Mouse (Mus musculus) MN1 (cell line): ENCODE measurements at regions not wholly inside any gene's neighbourhood (a gene's known extent, or its start where the extent isn't known, plus 50 kb on each side); places are given as distances from the start of the nearest gene placed in this dataset.
A peak's percentile ranks its signal among the peaks of the same experiment; 100 is the strongest.
"Not testable (repeated sequence)": the region's sequence is repeated elsewhere in the genome, so short reads cannot be mapped to it uniquely, and the experiment has no call there.

Experiments
- DNase-seq: peaks from one replicate; pipeline ENCODE4 v3.0.0-alpha.2; 2016; ENCODE audit warnings: low spot score

GRCm38 (mm10) chr10:57001723-57002110 is 484.5 kb upstream of the Hsf2 start:
- no peak for DNase-seq

GRCm38 (mm10) chr10:57037641-57038040 is 448.5 kb upstream of the Hsf2 start:
- DNase-seq, result no peak

GRCm38 (mm10) chr10:57040201-57040600 is 446.0 kb upstream of the Hsf2 start:
- no peak for DNase-seq

GRCm38 (mm10) chr10:57046021-57046420 is 440.2 kb upstream of the Hsf2 start:
- DNase-seq, result no peak

GRCm38 (mm10) chr10:57046891-57047290 is 439.3 kb upstream of the Hsf2 start:
- DNase-seq, result no peak

GRCm38 (mm10) chr10:57047719-57048118 is 438.5 kb upstream of the Hsf2 start:
- DNase-seq, result no peak

GRCm38 (mm10) chr10:57053375-57053774 is 432.8 kb upstream of the Hsf2 start:
- not testable (repeated sequence) for DNase-seq

- DNase-seq, result no peak
These were observed 396.1 kb upstream of the Hsf2 start for GRCm38 (mm10) chr10:57090131-57090530.

GRCm38 (mm10) chr10:57095920-57096319 is 390.3 kb upstream of the Hsf2 start:
- no peak for DNase-seq

- DNase-seq, result no peak
These were observed 372.8 kb upstream of the Hsf2 start for GRCm38 (mm10) chr10:57113359-57113758.

GRCm38 (mm10) chr10:57114696-57115271 is 371.4 kb upstream of the Hsf2 start:
- no peak for DNase-seq

GRCm38 (mm10) chr10:57121514-57121913 is 364.7 kb upstream of the Hsf2 start:
- no peak for DNase-seq

GRCm38 (mm10) chr10:57127185-57127584 is 359.0 kb upstream of the Hsf2 start:
- no peak for DNase-seq

GRCm38 (mm10) chr10:57156426-57156825 is 329.8 kb upstream of the Hsf2 start:
- no peak for DNase-seq

GRCm38 (mm10) chr10:57156912-57157311 is 329.3 kb upstream of the Hsf2 start:
- DNase-seq, result no peak

- no peak for DNase-seq
These were observed 325.6 kb upstream of the Hsf2 start for GRCm38 (mm10) chr10:57160546-57160945.

- DNase-seq, result no peak
These were observed 322.8 kb upstream of the Hsf2 start for GRCm38 (mm10) chr10:57163359-57163758.

GRCm38 (mm10) chr10:57183560-57183959 is 302.6 kb upstream of the Hsf2 start:
- no peak for DNase-seq

GRCm38 (mm10) chr10:57210701-57211100 is 275.5 kb upstream of the Hsf2 start:
- DNase-seq, result no peak

- DNase-seq, result no peak
These were observed 255.1 kb upstream of the Hsf2 start for GRCm38 (mm10) chr10:57231117-57231516.

- no peak for DNase-seq
These were observed 205.0 kb upstream of the Hsf2 start for GRCm38 (mm10) chr10:57281220-57281619.

GRCm38 (mm10) chr10:57282896-57283295 is 203.3 kb upstream of the Hsf2 start:
- DNase-seq, result no peak

GRCm38 (mm10) chr10:57291596-57291995 is 194.6 kb upstream of the Hsf2 start:
- DNase-seq, result no peak

- DNase-seq, result no peak
These were observed 172.4 kb upstream of the Hsf2 start for GRCm38 (mm10) chr10:57313799-57314198.

- DNase-seq, result peak; percentile 31
These were observed 169.1 kb upstream of the Hsf2 start for GRCm38 (mm10) chr10:57317067-57317466.
